17 mouse cellular contexts compared by ENCODE assay signal in genomic region chr14:79677891-79678687, GRCm38 (mm10). TPM values are rescaled to one million over a fixed set of nuclear protein-coding genes. Genes with fewer than 3 reads are reported as not detected.
DNase-seq lines count a peak whose midpoint lies in the region; ATAC-seq and TF ChIP-seq lines count a peak whose summit lies in the region.
"Had no signal": no experiment of that assay in that cellular context is flagged by ENCODE, and none has a peak within 500 bp of the region (broad histone marks: within the 10 kb centered on the region; RNA-seq: fewer than 3 reads in every experiment).

No protein-coding gene starts in this region.

- H3K36me3 ChIP-seq in hindbrain, embryonic 10.5 days: no peaks in the 10 kb centered on the region
- no peaks in the 10 kb centered on the region for H3K36me3 ChIP-seq in hindbrain, embryonic 16.5 days (ENCODE audit: control insufficient read depth, insufficient read depth, low read length)
- no peaks in the 10 kb centered on the region for H3K36me3 ChIP-seq in forebrain, postnatal 0 days (ENCODE audit: insufficient read depth)
- H3K36me3 ChIP-seq in intestine, postnatal 0 days (ENCODE audit: control insufficient read depth, insufficient read depth): no peaks in the 10 kb centered on the region

- no peak overlapping the region for H3K9ac ChIP-seq in hindbrain, embryonic 16.5 days (ENCODE audit: low read depth, low read length)
- H3K9ac ChIP-seq in forebrain, postnatal 0 days: no peak overlapping the region
- no peak overlapping the region for H3K9ac ChIP-seq in intestine, postnatal 0 days (ENCODE audit: low read depth, low read length)

- 46% methylated on average over 14 of the region's 14 CpGs for WGBS in hindbrain, embryonic 10.5 days
- 47% methylated on average over 14 of the region's 14 CpGs for WGBS in hindbrain, embryonic 16.5 days
- WGBS in forebrain, postnatal 0 days: 27% methylated on average over 14 of the region's 14 CpGs
- WGBS in intestine, postnatal 0 days: 67% methylated on average over 14 of the region's 14 CpGs

- peak overlapping the region; percentile 6 for H3K27ac ChIP-seq in hindbrain, embryonic 10.5 days
- H3K27ac ChIP-seq in hindbrain, embryonic 16.5 days (ENCODE audit: low read depth, low read length): no peak overlapping the region; the same call in 1 of the 2 replicates
- no peak overlapping the region for H3K27ac ChIP-seq in forebrain, postnatal 0 days (ENCODE audit: low read depth, low read length)
- H3K27ac ChIP-seq in intestine, postnatal 0 days (ENCODE audit: low read depth, low read length): no peak overlapping the region
- H3K27ac ChIP-seq: kidney, postnatal 0 days had no signal

- no peak overlapping the region for H3K4me2 ChIP-seq in hindbrain, embryonic 16.5 days (ENCODE audit: low read length)
- no peak overlapping the region for H3K4me2 ChIP-seq in forebrain, postnatal 0 days (ENCODE audit: low read depth)
- no peak overlapping the region for H3K4me2 ChIP-seq in intestine, postnatal 0 days (replicated peaks; ENCODE audit: low read depth)

- no peaks in the 10 kb centered on the region for H3K27me3 ChIP-seq in hindbrain, embryonic 10.5 days (ENCODE audit: insufficient read depth, poor library complexity, severe bottlenecking)
- H3K27me3 ChIP-seq in hindbrain, embryonic 16.5 days (replicated peaks; ENCODE audit: control insufficient read depth, insufficient read depth, low read length): no peaks in the 10 kb centered on the region
- no peaks in the 10 kb centered on the region for H3K27me3 ChIP-seq in forebrain, postnatal 0 days (ENCODE audit: insufficient read depth, low read length)
- H3K27me3 ChIP-seq in intestine, postnatal 0 days (replicated peaks; ENCODE audit: control insufficient read depth, insufficient read depth, low read length): no peaks in the 10 kb centered on the region

- peaks cover 40% of the 10 kb centered on the region for H3K4me1 ChIP-seq in hindbrain, embryonic 10.5 days (replicated peaks)
- peaks cover 10% of the 10 kb centered on the region for H3K4me1 ChIP-seq in hindbrain, embryonic 16.5 days (ENCODE audit: control insufficient read depth, insufficient read depth, low read depth, low read length)
- no peaks in the 10 kb centered on the region for H3K4me1 ChIP-seq in forebrain, postnatal 0 days (ENCODE audit: insufficient read depth)
- H3K4me1 ChIP-seq in intestine, postnatal 0 days (replicated peaks; ENCODE audit: control insufficient read depth, insufficient read depth, low read length): no peaks in the 10 kb centered on the region

- no peaks in the 10 kb centered on the region for H3K9me3 ChIP-seq in hindbrain, embryonic 10.5 days
- no peaks in the 10 kb centered on the region for H3K9me3 ChIP-seq in hindbrain, embryonic 16.5 days (ENCODE audit: control insufficient read depth, low read length)
- H3K9me3 ChIP-seq in forebrain, postnatal 0 days (ENCODE audit: low read length): no peaks in the 10 kb centered on the region
- no peaks in the 10 kb centered on the region for H3K9me3 ChIP-seq in intestine, postnatal 0 days (ENCODE audit: control insufficient read depth)

- no peak for ATAC-seq in hindbrain, embryonic 16.5 days
- ATAC-seq in forebrain, postnatal 0 days: peak; percentile 61; the same call in 1 of the 2 replicates
- no peak for ATAC-seq in intestine, postnatal 0 days
- ATAC-seq: activated CD4-positive, CD25-positive, alpha-beta regulatory T cell, adult 4 months; lung, postnatal 0 days had no signal

- peak; percentile 12 for DNase-seq in cerebellum, adult 9-11 months
- DNase-seq in cerebellum, postnatal 36 days: no peak
- DNase-seq in hindbrain, embryonic 10.5 days (ENCODE audit: low spot score): peak; percentile 29
- DNase-seq in brain, adult 2 months (ENCODE audit: low read depth, low spot score): peak; percentile 73
- no peak for DNase-seq in forebrain, postnatal 0 days
- DNase-seq in retina, embryonic 14.5 days (ENCODE audit: low spot score): no peak
- DNase-seq: gastrocnemius, postnatal 14 days; retina, postnatal 1 day had no signal

- no peak for TF ChIP-seq CTCF in forebrain, postnatal 0 days (IDR thresholded peaks at IDR 0.05; ENCODE audit: low read depth)
- TF ChIP-seq CTCF in intestine, postnatal 0 days (IDR thresholded peaks at IDR 0.05; ENCODE audit: low read depth): no peak

- H3K4me3 ChIP-seq in hindbrain, embryonic 10.5 days: no peak overlapping the region
- H3K4me3 ChIP-seq in hindbrain, embryonic 16.5 days (ENCODE audit: low read length): no peak overlapping the region
- H3K4me3 ChIP-seq in forebrain, postnatal 0 days (ENCODE audit: low read depth, low read length): no peak overlapping the region
- no peak overlapping the region for H3K4me3 ChIP-seq in intestine, postnatal 0 days (ENCODE audit: low read depth, low read length)
- H3K4me3 ChIP-seq: myocyte had no signal

RNA-seq across cellular contexts. Expression of gene Cnmd, which starts 16.1 kb away (rescaled TPM):
- 17.3 and 20.8 TPM in 2 replicates for polyA plus RNA-seq in hindbrain, embryonic 10.5 days (2016; fragmentation: Nextera tagmentation; extraction: Ambion mirVana)
- 2.8 and 6.9 TPM in 2 replicates for polyA plus RNA-seq in hindbrain, embryonic 16.5 days (2015; fragmentation: Nextera tagmentation; extraction: Ambion mirVana)
- total RNA-seq in forebrain, postnatal 0 days (2014; rRNA removed): 0.62 and 6.8 TPM in 2 replicates
- polyA plus RNA-seq in forebrain, postnatal 0 days (2015; fragmentation: Nextera tagmentation; extraction: Ambion mirVana): 3.4 and 5.5 TPM in 2 replicates
- polyA plus RNA-seq in intestine, postnatal 0 days (2015; fragmentation: Nextera tagmentation; extraction: Ambion mirVana): 0.18 TPM in 1 of 2 replicates, not detected in the other
- total RNA-seq: common myeloid progenitor, adult 5-6 weeks; ES-E14; hematopoietic stem cell, adult 5-6 weeks had no signal
- polyA plus RNA-seq: activated CD4-positive, CD25-positive, alpha-beta regulatory T cell, adult 4 months; myocyte had no signal

Comparison
In these comparisons a context has a peak if more than half of its experiments do, and no peak if none do; other contexts are left out.
1. DNase-seq: peak in cerebellum, adult 9-11 months (single experiment), hindbrain, embryonic 10.5 days (single experiment) and brain, adult 2 months (single experiment); none in cerebellum, postnatal 36 days (0 of 2), forebrain, postnatal 0 days (single experiment) and retina, embryonic 14.5 days (single experiment).